Mouse (Mus musculus) cerebellum, adult 2 months (tissue): ENCODE measurements around the gene Them7. TPM values are rescaled to one million over a fixed set of nuclear protein-coding genes. Genes with fewer than 3 reads are reported as not detected.

Source experiments
- DNase-seq, 2 experiments: peaks; one replicate each; pipeline ENCODE4 v3.0.0; 2021
- H3K27ac ChIP-seq: fragments of 200-500 bp; 2 replicates; pipeline ENCODE4 v1.5.1; 2012; ENCODE audit warnings: low read length, control low read depth, inconsistent platforms; ENCODE audit not compliant: insufficient read depth
- H3K27me3 ChIP-seq: fragments of 200-500 bp; 2 replicates; pipeline ENCODE4 v1.6.1; 2012; ENCODE audit warnings: inconsistent platforms, mild to moderate bottlenecking, low read length, moderate library complexity; ENCODE audit not compliant: control insufficient read depth, insufficient read depth
- H3K4me1 ChIP-seq: fragments of 200-500 bp; 2 replicates; pipeline ENCODE4 v1.6.1; 2011; ENCODE audit warnings: low read length; ENCODE audit not compliant: control insufficient read depth, insufficient read depth
- H3K4me3 ChIP-seq: fragments of 200-500 bp; replicated peaks from 2 replicates; pipeline ENCODE3; 2011; ENCODE audit warnings: mild to moderate bottlenecking, low read depth, low read length, control low read depth; ENCODE audit not compliant: insufficient read depth
- CTCF ChIP-seq: fragments of 200-500 bp; IDR thresholded peaks from 2 replicates; pipeline ENCODE4 v1.5.1; 2011; ENCODE audit warnings: low read depth, mild to moderate bottlenecking, control low read depth, low read length, moderate library complexity, borderline replicate concordance; ENCODE audit not compliant: insufficient read depth
- POLR2A ChIP-seq: fragments of 200-500 bp; IDR thresholded peaks from 2 replicates; pipeline ENCODE4 v1.6.1; 2011; ENCODE audit warnings: low read length, control low read depth, borderline replicate concordance; ENCODE audit not compliant: insufficient read depth
- WGBS: fragments of 180-500 bp; shearing (Covaris S2); methylation state at CpG from one replicate; pipeline ENCODE4 v1.1.7; 2018; 5-methylcytosine and 5-hydroxymethylcytosine counted together
- polyA plus RNA-seq: library from polyadenylated mRNA; depleted of rRNA; stranded (reverse); fragments of >200 nt; gene quantifications from 2 replicates; pipeline ENCODE4 v1.2.3, GENCODE M21; 2012; rRNA removed

Them7 gene
- 0.18 and 0.19 TPM in 2 replicates for polyA plus RNA-seq

- Histone ChIP-seq H3K4me3 (no peak within 1 kb of the TSS), H3K27ac (no peak within 1 kb of the TSS), H3K27me3 (peaks cover 2% of the 10 kb centered on the region; the same call in 1 of the 2 replicates), H3K4me1 (no peaks in the 10 kb centered on the region)
- TF ChIP-seq CTCF (no peak), POLR2A (no peak)
- WGBS = 11% methylated on average over 38 of the region's 38 CpGs
- DNase-seq = no peak
These were observed at the start of gene Them7 for GRCm38 (mm10) chr2:105224134-105224986. Gene Them7, plus strand, starts transcription at chr2:105224320.

- Histone ChIP-seq H3K27me3 (no peaks in the 10 kb centered on the region), H3K4me1 (no peaks in the 10 kb centered on the region), H3K27ac (no peak overlapping the region), H3K4me3 (no peak overlapping the region)
- DNase-seq = no peak
- TF ChIP-seq POLR2A = no peak
- TF ChIP-seq CTCF = no peak
- 87% methylated on average over 12 of the region's 12 CpGs for WGBS
These were observed 45.2 kb upstream of the Them7 start for GRCm38 (mm10) chr2:105178871-105179270.

GRCm38 (mm10) chr2:105182501-105182900, 41.6 kb upstream of the Them7 start:
- Histone ChIP-seq H3K4me3 (no peak overlapping the region), H3K27ac (no peak overlapping the region), H3K27me3 (no peaks in the 10 kb centered on the region), H3K4me1 (no peaks in the 10 kb centered on the region)
- no peak for DNase-seq
- 29% methylated on average over 6 of the region's 6 CpGs for WGBS
- TF ChIP-seq POLR2A (no peak), CTCF (no peak)

DNA sequence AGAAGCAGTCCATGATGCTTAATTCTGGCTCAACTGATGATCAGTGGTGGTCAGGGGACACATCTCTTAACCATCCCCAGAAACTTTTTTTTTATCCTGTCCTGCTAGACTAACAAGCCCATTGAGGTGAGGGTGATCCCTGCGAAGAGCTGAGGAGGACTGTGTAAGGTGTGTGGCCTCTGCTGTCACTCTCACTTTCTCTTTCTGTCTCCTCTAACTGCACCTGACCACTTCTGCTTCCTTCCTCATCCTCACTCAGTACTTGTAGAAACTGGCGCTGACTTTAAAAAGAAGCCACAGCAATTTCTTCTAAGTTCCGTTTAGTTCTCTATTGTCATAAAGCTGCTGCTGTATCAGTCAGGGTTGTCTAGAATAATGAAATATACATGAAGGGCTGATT, 39.0 kb upstream of the Them7 start:
- Histone ChIP-seq H3K27ac (no peak overlapping the region), H3K27me3 (no peaks in the 10 kb centered on the region), H3K4me3 (no peak overlapping the region), H3K4me1 (no peaks in the 10 kb centered on the region)
- 97% methylated on average over 3 of the region's 3 CpGs for WGBS
- DNase-seq = no peak
- no peak for TF ChIP-seq CTCF
- TF ChIP-seq POLR2A = no peak

DNA sequence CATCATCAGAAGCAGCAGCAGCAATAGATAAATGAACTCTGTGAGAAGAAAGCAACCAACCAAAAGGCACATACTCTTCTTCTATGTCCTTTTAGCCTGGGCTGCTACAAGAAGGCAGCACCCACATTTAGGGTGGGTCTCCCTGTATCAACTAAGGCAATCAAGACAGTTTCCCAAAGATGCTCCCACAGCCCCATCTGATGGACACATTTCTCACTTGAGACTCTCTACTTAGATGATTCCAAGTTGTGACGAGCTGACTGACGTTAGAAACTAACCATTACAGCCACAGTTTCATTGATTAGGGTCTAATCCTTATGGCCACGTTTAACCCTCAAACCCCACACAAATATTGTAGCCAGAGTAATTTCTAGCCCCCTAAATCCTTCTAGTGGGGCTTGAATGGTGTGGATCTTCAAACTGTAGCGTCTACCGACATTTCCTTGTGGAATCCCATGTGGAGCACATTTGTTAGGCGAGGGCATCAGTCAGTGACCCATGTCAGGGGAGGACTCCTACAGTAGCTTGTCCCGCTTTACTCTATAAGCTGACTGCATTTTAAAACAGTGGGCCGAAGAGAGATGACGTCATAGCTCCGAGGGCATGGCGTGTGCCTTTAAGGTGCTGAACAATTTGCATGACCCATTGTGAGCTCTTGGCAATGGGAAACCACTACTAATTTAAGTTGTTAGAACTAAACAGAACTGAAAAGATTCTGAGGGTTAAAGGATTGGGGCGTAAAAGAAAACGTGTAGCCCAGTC, 38.2 kb upstream of the Them7 start:
- Histone ChIP-seq H3K27me3 (no peaks in the 10 kb centered on the region), H3K4me1 (no peaks in the 10 kb centered on the region), H3K4me3 (no peak overlapping the region), H3K27ac (no peak overlapping the region)
- 74% methylated on average over 13 of the region's 13 CpGs for WGBS
- no peak for DNase-seq
- TF ChIP-seq POLR2A (no peak), CTCF (no peak)

GRCm38 (mm10) chr2:105186591-105186990, 37.5 kb upstream of the Them7 start:
- no peak for DNase-seq
- Histone ChIP-seq H3K27ac (no peak overlapping the region), H3K4me1 (no peaks in the 10 kb centered on the region), H3K4me3 (no peak overlapping the region), H3K27me3 (no peaks in the 10 kb centered on the region)
- TF ChIP-seq CTCF (no peak), POLR2A (no peak)
- 68% methylated on average over 5 of the region's 5 CpGs for WGBS

- Histone ChIP-seq H3K4me1 (no peaks in the 10 kb centered on the region), H3K27ac (no peak overlapping the region), H3K4me3 (no peak overlapping the region), H3K27me3 (no peaks in the 10 kb centered on the region)
- TF ChIP-seq POLR2A = no peak
- 0 out of 2 replicates have a peak, but pooled peaks have one; percentile 1 for TF ChIP-seq CTCF
- DNase-seq = no peak
- WGBS = 79% methylated on average over 10 of the region's 10 CpGs
These were observed 35.9 kb upstream of the Them7 start for GRCm38 (mm10) chr2:105188182-105188581.

GRCm38 (mm10) chr2:105189352-105189751, 34.8 kb upstream of the Them7 start:
- peak in 1 of 2 experiments; percentile 6 for DNase-seq
- no peaks in the 10 kb centered on the region for H3K4me1 ChIP-seq
- WGBS = 32% methylated on average over 5 of the region's 5 CpGs
- H3K27ac ChIP-seq = no peak overlapping the region
- no peak for TF ChIP-seq POLR2A
- peak; percentile 6; the same call in 1 of the 2 replicates for TF ChIP-seq CTCF
- no peak overlapping the region for H3K4me3 ChIP-seq
- no peaks in the 10 kb centered on the region for H3K27me3 ChIP-seq
